Mouse (Mus musculus): ENCODE results near the gene Prkcb.
A peak's percentile ranks its signal among the peaks of the same experiment; 100 is the strongest.

The Prkcb gene

DNA sequence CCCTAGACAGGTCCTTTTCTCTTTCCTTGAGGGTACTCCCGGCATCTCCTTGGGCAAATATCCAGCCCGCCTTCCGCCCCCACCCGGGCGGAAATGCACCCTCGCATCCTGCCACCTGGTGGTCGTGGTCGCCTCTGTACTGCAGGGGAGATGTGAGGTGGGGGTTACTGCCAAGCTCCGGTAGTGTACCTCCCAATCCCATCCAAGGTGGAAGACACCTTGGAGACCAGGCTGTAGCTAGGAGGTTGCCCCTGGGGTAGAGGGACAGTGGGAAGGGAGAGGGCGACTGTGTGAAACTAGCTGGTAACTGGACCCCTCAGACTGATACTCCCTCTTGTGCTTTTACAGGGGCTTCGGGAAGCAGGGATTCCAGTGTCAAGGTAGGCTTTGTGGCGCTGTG lies 1.6 kb downstream of the Prkcb start:
- DNase-seq (ENCODE audit: low read depth, low spot score), result peak; percentile 16

DNA sequence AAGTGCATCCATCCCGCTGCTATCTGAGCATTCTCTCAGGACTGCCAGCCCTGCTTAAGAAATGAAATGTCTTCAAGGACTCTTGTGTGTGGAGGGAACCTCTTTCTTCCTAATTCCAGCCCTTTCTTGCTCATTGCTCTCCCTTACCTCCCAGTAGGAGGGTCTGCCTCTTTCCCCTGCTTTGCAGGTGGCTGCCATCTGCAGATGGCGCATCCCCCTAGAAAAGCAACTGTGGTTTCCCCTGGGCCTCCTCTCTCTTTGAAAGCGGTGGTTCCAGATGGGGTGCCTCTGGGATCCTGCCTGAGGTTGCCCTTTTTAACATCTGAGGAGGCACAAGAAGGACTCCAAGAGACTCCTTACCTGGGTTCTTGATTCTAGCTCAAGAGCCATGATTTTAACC lies 2.2 kb downstream of the Prkcb start:
- DNase-seq (ENCODE audit: low read depth, low spot score), result no peak

DNA sequence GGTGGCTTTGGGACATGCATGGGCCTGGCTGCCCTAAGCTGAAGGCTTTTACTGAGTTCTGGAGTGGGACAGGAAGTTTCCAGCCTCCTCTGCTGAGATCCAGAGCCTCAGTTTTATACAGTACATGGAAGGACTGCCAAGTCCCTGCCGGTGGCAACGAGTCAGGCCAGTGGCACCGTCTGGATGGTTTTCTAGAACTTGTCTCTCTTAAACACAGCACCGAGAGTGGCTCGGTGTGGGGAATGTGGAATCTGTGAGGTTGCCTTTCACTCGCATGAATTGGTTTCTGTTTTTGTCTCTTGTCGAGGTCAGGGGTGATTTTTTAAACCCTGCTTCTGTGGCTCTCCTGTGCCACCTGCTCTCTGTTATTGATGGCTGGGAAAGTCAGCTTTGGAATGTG lies 3.6 kb downstream of the Prkcb start:
- DNase-seq (ENCODE audit: low read depth, low spot score), result no peak

DNA sequence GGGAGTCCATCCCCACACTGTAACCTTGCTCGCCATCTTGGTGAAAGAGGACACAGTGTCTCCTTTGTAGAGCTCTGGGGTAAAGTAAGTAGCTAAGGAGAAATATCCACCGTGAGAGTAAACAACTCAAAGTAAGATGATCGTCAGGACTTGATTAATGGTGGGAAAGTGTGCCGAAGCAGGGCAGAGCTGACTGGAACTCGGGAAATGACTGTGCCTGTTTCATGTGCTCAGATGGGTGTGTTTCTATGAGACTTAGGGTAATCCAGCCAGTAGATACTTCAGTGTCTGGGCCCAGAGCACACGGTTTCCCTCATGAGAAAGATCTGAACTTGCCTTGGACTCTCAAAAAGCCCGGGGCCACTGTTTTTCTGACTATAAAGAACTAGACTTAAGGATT lies 5.6 kb downstream of the Prkcb start:
- DNase-seq (ENCODE audit: low read depth, low spot score), result no peak

DNA sequence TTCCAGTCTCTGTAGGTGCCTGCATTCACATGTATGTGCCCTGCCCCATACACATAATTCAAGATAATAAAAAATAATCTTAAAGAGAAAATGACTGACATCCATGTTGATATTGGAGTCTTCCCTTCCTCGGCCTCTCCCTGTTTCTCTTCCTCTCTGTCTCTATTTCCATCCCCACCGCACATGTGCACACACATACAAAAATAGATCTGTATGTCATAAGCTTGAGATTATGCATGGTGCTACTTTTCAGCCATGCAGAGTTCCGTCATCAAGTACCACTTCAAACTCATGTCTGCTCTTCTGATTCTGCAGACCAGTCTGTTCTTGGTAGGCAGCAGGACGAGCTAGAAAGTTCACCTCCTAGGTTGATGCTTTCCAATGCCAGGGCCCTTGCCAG lies 6.8 kb downstream of the Prkcb start:
- DNase-seq (ENCODE audit: low read depth, low spot score), result no peak

DNA sequence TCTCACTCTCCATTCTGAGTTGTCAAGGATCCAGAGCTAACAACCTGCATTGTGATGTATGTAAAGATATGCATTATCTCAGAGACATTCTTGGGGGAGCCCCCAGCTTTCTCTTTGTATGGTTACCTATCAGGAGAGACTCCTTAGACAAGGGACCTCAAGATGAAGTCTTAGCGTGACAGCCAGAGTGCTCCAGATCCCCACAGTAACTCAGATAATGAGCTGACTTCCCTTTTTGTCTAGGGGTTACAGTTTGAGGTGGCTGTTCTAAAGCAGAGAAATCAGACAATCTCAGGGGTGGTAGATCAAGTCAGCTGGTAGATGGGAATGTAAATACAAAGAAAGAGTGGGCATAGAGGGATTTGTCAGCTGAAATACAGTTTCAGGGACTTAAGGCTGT lies 7.8 kb downstream of the Prkcb start:
- no peak for DNase-seq (ENCODE audit: low read depth, low spot score)

DNA sequence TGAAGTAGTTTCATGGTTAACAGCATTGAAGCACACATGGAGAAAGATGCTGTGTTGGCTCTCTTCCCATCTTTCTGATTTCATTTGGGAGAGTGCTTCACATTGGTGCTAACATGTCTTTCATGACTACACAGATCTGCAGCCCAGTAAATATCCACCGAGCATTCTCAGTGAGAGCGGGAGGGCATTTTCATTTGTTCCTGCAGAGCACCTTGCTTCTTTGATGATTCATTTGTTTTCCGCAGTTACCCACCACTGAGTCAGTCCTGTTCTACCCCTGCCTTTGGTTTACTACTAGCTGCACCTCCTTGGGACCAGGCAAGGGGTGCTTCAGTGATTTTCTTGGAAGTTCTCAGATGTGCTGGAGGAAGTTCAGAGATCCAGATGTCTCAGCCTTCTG lies 8.3 kb downstream of the Prkcb start:
- DNase-seq (ENCODE audit: low read depth, low spot score), result no peak

DNA sequence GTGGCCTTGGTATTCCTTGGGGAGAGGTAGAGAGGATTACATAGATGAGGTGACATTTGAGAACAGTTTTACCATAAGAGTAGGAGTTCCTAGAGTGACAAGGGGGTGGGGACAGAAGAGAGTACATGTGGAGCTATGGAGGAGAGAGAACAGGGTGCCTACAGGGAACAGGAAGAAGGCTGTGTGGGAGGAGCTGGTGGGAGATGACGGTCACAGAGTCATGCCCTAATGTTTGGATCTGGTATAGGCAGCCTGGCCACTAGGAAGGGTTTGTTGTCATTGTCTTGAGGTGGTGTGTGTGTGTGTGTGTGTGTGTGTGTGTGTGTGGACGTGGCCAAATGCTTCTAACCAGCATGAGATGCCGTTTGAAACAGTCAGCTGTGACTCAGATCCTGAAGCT lies 9.1 kb downstream of the Prkcb start:
- no peak for DNase-seq (ENCODE audit: low read depth, low spot score)

DNA sequence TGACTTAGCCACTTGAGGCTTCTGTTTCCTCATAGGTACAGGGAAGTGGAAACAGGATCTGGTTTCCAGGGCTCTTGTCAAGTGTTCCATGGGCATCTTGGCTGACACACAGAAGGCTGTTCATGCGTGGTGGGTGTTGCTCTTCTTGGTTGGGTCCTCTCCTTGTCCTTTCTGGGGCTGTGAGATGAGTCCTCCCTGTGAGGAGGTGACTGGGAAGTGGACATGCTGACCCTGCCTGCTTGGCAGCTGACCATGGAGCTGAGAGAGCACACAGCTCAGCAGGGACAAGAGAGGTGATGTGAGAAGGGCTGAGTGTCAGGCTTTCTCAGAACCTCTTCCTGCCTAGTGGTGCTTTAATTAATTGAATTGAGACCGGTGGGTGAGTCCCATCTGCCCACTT lies 10.2 kb downstream of the Prkcb start:
- no peak for DNase-seq (ENCODE audit: low read depth, low spot score)

DNA sequence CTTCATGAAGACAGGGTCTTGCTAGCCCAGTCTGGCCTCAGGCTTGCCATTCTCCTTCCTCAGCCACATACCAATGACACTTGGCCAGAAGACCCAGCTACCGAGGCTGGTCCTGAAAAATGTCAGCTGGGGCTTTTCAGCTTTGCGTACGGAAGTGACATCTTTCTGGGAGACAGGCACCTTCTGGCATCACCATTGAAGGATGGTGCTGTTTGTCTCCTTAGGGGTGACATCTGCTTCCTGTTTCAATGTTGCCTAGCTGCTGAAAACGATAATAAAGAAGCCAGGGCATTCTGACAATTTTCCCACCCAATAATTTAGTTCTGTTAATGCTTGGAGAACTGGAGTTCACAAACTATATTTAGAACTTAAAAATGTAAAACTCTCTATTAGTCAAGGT lies 12.0 kb downstream of the Prkcb start:
- DNase-seq (ENCODE audit: low read depth, low spot score), result no peak

DNA sequence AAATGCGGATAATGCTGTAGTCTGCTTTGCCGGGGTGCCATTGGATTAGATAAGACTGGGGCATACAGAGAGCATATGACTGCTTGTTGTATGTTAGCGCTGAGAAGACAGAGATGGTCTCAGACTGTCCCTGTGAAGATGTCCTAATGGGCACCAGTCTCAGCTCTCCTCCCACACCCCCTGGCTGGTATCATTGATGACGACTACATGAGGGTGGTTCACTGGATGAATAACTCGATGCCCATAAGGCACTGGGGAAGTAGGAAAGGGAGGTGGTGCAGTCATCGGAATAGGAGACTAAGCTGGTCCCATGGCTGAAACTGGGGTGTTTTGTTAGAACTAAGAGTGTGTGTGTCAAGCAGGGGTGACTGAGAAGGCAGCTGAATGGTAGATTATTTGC lies 14.0 kb downstream of the Prkcb start:
- no peak for DNase-seq (ENCODE audit: low read depth, low spot score)

DNA sequence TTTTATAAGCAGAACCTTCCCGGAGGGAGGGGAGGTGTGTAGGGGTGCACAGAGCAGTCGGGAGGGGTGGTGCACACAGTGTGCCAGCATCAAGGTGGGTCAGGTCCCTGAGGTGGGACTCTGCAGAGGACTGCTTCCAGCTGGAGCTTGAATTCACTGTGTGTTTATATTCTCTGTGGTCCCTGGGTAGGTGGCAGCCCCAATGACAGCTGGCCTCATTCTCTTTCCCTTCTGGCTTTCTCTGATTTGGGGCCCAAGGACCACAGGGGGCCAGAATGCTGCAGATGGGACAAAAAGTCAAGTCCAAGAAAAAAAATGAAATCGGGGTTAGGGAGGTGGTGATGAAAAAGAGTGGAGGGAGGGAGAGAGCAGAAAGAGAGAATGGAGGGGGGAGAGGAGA lies 15.4 kb downstream of the Prkcb start:
- DNase-seq (ENCODE audit: low read depth, low spot score), result no peak

DNA sequence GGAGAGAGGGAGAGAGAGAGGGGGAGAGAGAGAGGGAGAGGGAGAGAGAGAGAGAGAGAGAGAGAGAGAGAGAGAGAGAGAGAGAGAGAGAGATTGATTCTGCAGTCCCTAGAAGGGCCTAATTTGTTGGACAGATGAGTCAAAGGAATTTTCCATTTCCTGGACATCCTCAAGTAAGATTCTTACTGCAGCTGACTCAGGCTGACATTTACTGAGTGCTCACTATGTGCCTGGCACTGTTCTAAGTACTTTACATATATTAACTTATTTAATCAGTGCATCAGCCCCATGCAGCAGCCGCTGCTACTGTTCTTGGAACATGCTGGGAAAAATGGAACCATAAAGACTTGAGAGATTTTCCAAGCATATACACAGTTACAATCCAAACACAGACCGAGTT lies 16.0 kb downstream of the Prkcb start:
- no peak for DNase-seq (ENCODE audit: low read depth, low spot score)

DNA sequence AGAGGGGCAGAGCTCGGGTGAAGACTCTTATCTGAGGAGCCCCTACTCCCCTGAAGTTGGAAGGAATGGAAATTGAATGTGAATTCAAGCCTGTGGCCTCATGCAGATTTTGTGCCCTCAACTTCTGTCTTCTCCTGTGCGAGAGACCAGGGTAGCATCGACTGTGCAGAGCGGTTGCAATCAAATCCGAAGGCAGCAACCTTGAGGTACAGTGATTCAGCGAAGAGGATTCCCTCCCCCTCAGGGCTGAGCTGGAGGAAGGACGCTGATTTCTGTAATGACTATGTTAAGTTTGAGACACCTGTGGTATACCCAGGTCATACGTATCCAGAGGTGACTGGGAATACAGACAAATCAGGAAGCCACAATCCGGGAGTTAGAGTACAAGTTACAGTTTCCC lies 18.7 kb downstream of the Prkcb start:
- no peak for DNase-seq (ENCODE audit: low read depth, low spot score)

DNA sequence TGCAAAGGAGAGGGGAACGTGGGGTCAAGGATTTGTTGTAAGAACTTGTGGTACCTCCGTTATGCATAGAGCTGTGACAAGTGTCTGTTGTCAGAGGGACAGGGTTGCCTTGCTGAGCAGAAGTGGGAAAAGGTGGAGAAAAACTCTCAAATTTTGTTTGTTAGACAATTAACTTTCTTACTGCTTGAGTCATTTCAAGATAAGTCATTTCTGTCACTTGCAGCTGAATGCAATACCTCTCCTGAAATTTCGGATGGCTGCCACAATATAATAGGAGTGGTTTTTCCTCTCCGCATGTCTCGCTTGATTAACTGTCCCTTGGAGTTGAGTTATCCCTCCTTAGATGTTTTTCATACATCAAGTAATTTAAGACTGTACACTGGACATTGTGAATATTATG lies 20.1 kb downstream of the Prkcb start:
- DNase-seq (ENCODE audit: low read depth, low spot score), result no peak

DNA sequence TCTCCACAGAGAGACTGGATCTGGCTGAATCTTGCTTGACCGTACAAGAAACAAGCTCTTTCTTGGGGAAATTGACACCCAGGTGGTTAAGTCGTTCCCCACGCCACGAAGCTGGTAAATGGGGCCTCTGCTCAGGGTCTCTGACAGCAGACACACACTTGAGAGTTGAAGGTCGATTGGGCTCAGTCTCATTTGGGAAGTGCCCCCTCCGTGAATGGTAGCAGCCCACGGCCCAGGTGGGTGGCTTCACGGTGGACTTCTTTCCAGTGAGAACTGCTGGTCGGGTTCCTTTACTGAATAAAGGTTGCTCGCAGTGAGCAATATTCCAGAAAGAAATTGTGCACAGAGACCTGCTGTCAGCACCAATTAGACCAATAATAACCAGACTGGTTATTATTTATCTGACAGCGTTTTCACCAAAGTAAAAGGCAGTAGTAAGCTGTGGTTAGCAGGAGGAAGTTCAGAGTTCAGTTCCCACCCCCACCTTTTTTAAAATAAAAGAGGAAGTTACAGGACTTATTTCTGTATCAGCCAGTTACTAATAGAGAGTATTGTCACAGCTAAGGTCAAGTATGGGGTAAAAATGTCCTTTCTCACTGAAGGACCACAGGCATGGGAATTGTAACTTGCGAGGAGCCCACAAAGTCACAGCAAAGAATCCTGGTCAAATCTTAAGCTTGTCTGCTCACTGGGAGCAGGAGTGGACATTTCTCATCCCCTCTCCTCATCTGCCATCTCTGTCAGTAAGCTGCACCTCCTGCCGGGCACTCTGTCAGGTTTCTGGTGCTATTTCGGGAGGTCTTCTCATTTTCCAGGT lies 21.6 kb downstream of the Prkcb start:
- no peak for DNase-seq (ENCODE audit: low read depth, low spot score)

DNA sequence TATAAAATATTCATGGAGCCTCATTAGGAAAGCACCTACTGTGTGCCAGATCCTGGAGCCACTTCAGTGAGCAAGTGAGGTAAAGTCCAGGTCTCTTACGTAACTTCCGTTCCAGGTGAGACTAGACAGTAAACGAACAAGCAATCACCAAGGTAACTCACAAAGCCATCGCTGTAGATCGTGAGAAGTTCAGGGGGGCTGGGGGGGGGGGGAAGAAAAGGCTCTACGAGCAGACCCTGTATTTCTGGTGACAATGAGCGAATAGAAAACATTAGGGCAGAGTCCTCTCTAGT lies 22.1 kb downstream of the Prkcb start:
- no peak for DNase-seq (ENCODE audit: low read depth, low spot score)

DNA sequence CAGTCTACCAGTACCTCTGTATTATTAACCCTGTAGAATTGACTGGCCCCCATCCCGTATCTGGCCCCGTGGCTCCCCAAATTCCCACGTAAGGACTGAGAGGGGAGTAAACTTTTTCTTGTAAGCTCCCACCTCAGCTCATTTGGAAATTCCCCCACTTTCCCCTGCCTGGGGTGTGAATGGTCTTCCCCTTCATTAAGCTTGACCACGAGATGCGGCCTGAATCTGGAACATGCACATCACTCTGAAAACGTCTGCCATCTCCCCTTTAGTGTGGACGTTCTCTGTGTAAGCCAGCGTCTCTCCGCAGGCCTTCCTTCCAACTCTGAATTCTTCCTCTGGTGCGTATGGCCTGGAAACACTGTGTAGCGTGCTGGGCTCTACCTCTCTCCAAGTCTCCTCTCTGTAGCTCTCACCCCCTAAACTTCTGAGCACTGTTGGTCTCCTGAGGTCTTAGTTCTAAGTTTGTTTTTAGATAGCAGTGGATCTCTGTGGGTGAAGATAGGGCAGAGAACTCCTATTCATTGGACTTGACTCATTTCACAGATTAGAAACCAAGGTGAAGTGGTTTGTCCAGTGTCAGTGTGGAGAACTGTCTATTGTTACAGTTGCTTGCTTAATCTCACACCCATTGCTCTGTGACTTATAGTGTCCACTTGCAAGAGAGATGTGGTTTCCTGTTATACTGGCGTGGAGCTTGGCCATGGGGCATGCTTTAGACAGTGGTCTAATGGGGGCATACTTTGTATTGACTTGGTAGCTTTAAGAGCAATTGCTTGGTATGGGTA lies 25.3 kb downstream of the Prkcb start:
- DNase-seq (ENCODE audit: low read depth, low spot score), result no peak

DNA sequence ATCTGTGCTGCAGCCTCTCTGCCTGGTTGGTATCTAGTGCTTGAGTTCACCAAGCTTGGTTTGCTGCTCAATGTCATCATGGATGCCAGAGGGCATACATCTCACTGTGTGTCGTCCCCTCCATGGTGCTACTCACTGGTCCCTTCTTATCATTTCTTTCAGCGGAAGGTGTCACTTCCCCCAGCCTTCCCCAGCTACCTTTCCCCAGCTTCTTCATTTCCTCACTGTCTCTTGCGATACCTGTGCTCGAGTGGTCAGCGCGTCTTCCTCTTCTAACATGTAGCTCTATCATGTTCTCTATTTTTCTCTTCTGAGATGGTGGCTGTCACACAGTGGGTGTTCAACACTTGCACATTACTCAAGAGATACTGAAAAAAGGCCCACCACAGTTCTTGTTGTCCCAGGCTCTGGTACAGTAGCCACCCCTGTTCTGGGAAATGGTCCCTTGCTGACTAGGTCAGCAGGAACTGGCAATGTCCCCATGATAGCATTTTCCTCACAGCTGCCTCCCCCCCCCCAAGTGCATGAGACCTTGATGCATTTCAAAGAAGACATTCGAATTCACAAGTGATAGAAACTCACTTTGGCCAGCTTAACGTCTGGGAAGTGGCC lies 27.3 kb downstream of the Prkcb start:
- DNase-seq (ENCODE audit: low read depth, low spot score), result no peak

DNA sequence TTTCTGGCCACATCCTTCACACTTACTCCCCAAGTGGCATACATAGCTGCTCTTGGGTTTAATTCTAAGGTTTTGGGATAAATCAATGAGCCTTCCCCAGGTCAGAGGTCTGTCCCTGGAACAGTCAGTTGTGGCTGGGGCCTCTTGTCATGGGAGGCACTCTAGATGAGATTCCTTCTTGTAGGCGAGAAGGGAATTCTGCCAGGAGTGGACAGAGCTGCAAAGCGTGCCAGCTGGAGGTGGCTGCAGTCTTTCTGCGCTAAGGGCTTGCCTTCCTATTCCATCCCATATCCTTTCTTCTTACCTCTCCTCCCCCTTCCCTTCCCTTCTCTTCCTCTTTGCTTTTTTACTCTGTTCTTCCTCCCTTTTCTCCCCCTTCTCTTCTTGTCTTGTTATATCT lies 28.1 kb downstream of the Prkcb start:
- no peak for DNase-seq (ENCODE audit: low read depth, low spot score)

DNA sequence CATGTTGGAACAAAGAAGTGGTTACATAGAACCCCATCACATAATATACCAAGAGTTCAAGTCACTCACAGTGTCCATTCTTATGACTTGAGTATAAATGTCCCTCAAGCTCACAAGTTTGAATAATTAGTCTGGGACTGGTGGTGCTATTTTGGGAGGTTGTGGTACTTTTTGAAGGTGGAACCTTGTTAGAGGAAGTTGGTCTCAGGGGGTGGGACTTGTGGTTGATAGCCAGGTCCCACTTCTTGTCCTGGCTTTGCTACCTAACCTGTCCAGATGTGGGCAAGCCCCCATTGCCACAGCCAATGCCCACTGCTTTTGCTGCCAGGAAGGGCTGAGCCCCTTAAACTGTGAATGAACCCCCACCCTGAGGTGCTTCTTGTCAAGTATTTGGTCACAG lies 28.9 kb downstream of the Prkcb start:
- no peak for DNase-seq (ENCODE audit: low read depth, low spot score)

DNA sequence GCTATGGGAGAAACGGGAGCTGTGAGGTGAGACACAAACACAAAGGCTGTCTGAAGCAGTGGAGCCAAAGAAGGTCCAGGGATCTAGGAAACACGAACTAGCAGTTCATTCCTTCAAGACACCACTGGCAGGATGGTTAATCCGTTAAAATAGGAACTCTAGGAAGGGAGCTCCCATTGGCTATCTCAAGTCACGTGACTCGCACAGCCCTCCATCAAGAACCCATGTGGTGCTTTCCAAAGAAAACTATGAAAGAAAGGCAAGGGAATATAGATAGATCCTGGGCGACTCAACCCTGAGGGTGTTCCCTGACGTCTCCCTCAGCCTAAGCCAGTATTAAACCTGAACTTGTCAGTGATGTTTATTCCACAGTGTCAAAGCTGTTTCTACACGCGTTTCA lies 31.0 kb downstream of the Prkcb start:
- DNase-seq (ENCODE audit: low read depth, low spot score), result no peak

Data from ES-CJ7 (cell line).